Mouse (Mus musculus) thymus, postnatal 25 days (tissue): ENCODE measurements at regions not wholly inside any gene's neighbourhood (a gene's known extent, or its start where the extent isn't known, plus 50 kb on each side); places are given as distances from the start of the nearest gene placed in this dataset.

ENCODE experiments used
- DNase-seq: peaks from one replicate; pipeline ENCODE4 v3.0.0; 2022

GRCm38 (mm10) chr5:148740366-148741266 lies 188.0 kb upstream of the Ubl3 start:
- DNase-seq = no peak

DNA sequence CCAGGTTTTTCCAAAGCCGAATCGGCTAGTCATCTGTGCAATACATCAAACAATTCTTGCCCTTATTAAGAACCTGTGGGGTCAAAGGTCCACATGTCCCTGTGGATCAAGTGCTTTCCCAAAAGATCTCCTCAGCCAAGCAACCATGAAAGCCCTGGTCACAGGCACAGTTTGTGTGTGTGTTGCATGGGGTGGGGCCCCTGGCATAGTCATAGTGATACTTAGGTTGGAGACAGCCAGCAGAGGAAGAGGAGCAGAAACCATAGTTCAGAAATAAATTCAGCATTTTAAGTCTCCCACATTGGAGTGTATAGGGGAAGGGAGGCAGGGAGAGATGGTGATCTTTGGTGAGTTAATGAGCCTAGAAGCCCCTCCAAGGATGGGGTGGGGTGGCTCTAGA lies 187.1 kb upstream of the Ubl3 start:
- DNase-seq = no peak

DNA sequence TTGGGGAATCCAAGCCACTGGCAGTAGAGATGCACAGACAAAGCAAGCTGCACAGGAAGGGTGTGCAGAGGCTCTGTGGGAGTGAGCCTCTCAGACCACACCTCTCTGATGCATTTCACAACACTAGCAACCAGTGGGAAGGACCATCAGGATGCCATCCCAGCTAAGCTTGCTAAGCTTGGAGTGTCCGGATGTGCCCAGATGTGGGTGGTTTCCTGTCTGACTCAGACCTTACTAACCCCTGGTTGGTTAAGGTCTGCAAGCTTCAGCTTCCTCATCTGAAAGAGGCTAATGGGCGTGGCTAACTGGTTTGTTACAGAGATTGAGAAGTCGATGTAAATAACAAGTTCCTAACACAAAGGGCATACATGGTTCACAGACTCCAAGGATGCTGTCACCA lies 186.6 kb upstream of the Ubl3 start:
- no peak for DNase-seq

DNA sequence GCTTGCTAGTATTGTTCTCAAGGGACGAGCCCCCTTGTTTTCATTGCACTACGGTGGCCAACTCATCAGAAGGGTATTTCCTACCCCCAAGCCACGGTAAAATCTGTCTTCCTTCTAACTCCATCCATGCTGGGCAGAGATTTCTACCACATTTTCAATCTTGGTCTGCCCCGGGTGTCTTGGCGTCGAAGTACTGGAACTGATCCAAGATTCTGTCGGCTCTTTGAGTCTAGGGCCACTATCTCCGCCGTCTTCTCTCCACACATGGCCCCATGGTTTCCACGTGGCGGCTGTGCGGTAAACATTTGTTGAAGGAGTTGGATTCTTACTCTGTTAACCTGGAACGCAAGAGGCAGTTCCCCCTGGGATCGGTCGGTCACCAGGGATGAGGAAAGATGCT lies 177.0 kb upstream of the Ubl3 start:
- no peak for DNase-seq

DNA sequence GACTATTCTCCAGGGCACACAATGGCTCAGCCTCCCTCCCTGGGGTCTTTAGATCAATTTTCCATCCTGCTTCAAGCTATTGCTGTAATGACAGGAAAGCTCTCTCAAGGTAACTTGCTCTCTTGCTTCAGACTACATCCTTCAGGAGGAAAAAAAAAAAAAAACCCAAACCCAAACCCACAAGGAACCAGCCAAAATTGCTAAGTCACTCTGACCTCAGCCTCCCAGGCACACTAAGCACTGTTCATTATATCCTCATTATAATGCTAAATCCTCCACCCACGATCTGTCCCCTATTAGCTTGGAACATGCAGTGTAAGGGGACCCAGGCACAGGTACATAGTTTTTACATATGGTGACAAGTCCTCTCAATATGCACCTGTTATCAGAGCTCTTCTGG lies 175.9 kb upstream of the Ubl3 start:
- DNase-seq = no peak

- DNase-seq = no peak
These were observed 173.9 kb upstream of the Ubl3 start for GRCm38 (mm10) chr5:148726442-148726841.

GRCm38 (mm10) chr5:148724470-148724869 lies 171.9 kb upstream of the Ubl3 start:
- no peak for DNase-seq

DNA sequence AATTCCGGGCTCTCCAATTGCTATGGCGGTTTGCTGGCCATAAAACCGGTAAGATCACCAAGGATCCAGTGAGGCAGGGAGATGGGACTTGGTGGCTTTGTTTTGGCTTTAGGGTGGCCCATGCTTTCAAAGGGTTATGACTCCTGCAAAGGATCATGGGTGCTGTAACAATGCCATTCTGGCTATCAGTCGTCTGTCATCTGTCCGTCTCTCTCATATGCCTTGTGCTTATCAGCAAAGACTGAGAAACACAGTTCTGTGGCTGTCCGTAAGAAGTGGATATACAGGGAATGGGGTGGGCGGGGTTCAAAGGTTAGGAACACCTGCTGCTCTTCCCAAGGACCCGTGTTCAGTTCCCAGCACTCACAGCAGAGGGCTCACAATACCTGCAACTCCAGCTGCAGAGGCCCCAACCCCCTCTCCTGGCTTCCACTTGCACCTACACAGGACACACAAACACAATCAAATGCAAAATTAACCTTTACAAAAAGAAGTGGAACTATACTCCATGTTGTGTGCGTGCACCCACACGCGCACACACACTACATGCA lies 171.2 kb upstream of the Ubl3 start:
- no peak for DNase-seq

DNA sequence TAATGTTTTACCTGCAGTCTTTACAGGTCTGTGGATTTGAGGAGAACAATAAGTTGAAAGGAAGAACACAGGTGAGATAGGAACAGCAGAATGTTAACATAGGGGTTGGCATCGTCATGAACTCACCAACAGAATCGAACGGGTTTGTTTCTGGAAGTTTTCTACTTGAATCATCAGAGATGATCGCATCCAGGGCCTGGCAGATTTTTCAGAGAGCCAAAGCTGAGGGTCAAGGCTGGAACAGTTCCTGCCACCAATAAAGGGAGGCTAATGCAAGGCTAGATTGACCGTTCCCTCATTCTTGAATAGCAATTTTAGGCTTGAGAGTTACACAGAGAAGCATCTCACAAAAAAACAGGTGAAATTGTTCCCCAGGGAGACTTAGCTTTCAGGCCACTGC lies 168.0 kb upstream of the Ubl3 start:
- no peak for DNase-seq

DNA sequence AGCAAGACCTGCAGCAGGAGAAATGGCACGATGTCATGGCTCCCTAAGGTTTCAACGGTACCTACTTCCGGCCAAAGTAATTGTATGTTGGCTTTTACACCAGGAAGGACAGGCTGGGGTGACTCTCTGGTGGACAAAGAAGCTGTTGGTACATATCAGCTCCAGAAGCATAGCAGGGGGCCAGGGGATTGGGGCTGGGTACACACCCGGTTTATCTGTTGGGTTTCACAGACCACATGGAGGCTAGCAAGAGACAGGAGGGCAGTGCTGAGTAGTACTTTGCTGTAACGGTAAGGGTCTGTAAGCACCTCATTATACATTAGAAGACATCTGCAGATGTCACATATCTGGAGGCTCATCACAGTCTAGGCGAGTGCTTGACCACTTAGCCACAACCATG lies 164.0 kb upstream of the Ubl3 start:
- DNase-seq = no peak

- no peak for DNase-seq
These were observed 162.8 kb upstream of the Ubl3 start for GRCm38 (mm10) chr5:148715218-148715991.

DNA sequence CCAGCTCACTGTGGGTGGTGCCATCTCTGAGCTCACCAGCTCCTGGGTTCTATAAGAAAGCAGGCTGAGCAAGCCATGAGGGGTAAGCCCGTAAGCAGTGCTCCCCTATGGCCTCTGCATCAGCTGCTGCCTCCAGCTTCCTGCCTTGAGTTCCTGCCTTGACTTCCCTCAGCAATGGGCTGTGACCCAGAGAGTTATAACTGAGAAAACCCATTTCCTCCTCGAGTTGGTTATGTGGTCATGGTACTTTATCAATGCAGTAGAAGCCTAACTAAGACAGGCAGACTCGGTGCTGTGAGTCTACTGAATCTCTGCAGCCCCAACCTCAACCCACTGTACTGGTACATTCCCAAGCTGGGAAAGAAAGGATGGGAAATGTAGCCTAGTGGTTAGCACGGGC lies 162.2 kb upstream of the Ubl3 start:
- DNase-seq = no peak

DNA sequence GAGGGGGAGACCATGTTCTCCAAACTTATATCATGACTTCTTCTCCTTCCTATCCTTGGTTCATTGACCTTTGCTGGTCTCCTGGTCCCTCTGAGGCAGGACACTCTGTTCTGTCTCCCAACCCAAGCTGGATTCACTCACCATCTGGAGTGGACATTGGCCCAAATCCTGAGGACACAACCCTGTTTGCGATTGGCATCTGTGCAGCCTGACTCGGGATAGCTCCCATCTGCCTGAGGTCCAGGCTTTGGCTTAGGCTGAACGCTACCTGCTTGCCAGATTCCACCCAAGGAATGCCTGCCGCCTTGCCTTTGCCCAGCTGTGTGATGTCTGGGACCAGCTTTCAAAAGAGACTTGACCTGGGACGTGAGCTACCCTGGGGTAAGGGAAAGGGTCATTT lies 161.2 kb upstream of the Ubl3 start:
- no peak for DNase-seq

DNA sequence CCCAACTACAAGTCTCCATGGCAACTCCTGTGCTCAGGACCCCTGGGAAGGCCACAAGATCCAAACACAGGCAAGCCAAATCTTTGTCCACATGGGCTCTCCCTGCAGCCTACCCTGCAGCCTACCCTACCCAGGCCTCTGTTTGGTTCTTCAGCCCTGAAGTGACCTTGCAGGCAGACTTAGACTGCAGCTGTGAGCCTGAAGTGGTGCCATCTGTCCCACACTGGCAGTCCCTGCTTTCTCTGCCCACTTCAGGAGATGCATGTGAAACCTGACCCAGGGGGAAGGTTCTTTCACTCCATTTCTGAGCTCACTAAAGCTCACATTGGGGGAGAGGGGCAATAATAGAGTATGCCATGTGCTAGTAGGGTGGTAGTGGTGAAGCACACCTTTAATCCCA lies 160.4 kb upstream of the Ubl3 start:
- no peak for DNase-seq

DNA sequence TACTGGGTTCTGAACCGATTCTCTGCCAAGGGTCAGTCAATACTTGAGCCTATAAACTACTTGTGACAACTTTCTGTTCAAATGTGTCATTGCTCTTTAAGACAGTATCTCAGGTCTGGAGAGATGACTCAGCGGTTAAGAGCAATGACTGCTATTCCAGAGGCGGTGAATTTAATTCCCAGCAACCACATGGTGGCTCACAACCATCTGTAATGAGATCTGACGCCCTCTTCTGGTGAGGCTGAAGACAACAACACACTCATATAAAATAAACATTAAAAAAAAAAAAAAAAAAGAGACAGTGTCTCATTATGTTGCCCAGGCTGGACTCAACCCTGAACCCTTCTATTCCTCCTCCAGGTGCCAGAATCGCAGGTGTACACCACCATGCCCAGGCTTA lies 159.0 kb upstream of the Ubl3 start:
- no peak for DNase-seq

GRCm38 (mm10) chr5:148709111-148709771 lies 156.7 kb upstream of the Ubl3 start:
- peak; percentile 73 for DNase-seq

DNA sequence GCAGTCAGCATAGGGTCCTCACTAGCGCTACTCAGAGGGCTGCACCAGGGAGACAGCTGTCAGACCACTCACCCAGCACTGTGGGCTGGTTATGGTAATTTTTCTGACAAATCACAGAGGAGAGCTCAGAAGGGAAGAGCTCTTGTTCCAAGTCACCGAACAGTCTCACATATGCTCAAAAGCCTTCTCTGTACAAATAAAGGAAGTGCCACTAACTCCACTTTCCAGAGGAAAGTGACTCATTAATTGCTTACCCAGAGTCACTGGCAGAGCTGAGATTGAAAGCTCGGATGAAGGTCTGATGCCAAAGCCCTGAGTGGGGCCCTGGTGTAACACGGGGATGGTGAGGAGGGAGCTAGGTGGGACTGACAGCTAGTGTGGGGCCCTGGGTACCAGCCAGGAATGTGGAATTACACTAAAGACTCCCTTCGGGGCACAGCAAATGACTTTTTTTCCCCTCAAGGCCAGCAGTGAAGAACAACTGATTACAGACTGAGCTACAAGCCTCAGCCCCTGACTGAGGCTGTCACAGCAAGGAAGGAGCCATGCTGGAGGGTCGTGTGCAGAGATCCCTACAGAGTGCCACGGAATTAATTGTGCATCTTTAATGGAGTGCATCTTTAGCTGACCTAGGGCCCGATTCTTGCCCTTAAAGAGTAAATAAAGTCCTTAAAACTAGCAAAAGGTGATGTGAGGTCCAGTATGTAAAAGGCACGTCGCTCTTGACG lies 155.6 kb upstream of the Ubl3 start:
- DNase-seq = no peak

DNA sequence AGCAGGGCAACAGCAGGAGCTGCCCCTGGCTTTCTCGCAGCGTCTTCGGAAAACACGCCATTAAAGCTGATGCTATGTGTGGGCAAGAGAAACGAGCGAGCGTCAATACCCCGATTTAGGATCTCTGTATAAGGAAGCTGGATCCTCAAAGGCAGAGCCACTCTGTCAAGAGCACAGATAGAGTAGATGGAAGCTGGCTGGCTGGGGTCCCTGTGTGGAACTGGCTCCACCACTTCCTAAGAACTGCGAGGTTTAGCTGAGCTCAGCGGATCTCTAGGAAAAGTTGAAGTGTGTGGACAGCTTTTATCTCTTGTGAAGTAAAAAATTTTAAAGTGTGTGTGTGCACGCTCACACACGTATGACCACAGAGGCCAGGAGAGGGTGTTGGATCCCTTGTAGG lies 154.7 kb upstream of the Ubl3 start:
- DNase-seq = no peak

- no peak for DNase-seq
These were observed 153.9 kb upstream of the Ubl3 start for GRCm38 (mm10) chr5:148706323-148707120.

DNA sequence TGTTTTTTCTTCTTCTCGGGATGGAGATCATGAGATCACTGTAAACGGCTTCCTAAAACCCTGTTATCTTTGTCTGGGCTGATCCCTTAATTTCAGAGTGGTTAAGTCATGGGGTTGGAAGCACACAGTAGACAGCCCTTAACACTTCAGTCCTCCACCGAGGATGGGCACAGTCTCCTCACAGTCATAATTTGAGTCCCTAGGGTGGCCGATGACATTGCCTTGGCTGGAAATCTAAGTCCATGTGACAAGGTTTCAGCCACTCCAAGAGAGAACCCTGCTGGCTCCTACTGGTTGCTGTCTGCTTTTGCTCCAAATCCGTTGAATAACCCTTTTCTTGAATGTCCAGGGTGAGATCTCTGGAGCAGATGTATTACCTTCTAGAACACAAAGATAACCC lies 152.2 kb upstream of the Ubl3 start:
- DNase-seq = no peak

DNA sequence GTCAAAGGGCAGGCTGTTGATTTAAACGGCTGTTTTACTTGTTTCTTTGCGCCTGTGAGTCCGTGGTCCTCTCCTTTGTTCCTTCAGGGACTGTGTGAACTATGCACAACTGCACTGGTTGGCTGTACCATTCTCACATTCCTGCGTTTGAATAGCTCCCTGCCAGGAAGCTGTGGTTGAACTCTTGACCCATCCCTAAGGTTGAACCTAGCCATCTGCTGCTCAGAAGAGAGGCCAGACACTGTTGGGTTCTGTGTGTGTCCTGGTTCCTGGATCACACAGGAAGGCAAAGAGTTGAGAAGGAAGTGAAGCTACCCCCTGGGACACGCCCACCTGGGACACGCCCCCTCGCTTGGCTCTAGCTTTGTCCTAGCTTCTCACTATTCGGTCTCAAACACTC lies 149.3 kb upstream of the Ubl3 start:
- no peak for DNase-seq

DNA sequence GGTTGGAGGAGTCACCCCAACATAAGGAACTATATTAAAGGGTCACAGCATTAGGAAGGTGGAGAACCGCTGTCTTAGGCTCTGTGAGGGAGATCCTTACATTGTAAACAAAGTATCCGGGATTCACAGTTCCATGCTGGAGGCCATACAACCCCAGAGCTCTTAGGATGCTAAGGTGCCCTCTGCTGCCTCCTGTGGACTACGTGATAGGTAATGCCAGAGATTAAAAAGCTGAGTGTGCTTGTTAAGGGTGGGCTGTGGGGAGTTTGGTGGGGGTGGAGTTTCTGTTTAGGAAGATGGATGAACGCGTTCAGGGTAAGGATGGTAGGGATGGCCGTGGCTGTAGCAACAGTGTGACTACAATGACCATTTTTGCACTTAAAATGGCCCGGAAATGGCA lies 148.4 kb upstream of the Ubl3 start:
- DNase-seq = no peak
